Mouse (Mus musculus) brain, embryonic 14.5 days (tissue): ENCODE measurements around the gene Grb2. TPM values are rescaled to one million over a fixed set of nuclear protein-coding genes. Genes with fewer than 3 reads are reported as not detected.

Experiments used
- DNase-seq: peaks from one replicate; pipeline ENCODE4 v3.0.0-alpha.2; 2011; ENCODE audit warnings: low read depth
- CTCF ChIP-seq: fragments of 200-500 bp; IDR thresholded peaks from 2 replicates; pipeline ENCODE4 v1.5.1; 2012; ENCODE audit warnings: inconsistent platforms, mild to moderate bottlenecking, moderate library complexity, borderline replicate concordance; ENCODE audit not compliant: insufficient read depth, insufficient read length; ENCODE audit errors: extremely low read depth
- POLR2A ChIP-seq: fragments of 200-500 bp; IDR thresholded peaks from 2 replicates; pipeline ENCODE4 v1.6.1; 2012; ENCODE audit warnings: mild to moderate bottlenecking, inconsistent platforms, borderline replicate concordance; ENCODE audit not compliant: poor library complexity, insufficient read depth, insufficient read length, severe bottlenecking; ENCODE audit errors: extremely low read depth
- polyA plus RNA-seq: library from polyadenylated mRNA; depleted of rRNA; stranded (reverse); fragments of >200 nt; gene quantifications from 2 replicates; pipeline ENCODE4 v1.2.3, GENCODE M21; 2012

Gene Grb2
- polyA plus RNA-seq, 1 experiment = 127 TPM

DNA sequence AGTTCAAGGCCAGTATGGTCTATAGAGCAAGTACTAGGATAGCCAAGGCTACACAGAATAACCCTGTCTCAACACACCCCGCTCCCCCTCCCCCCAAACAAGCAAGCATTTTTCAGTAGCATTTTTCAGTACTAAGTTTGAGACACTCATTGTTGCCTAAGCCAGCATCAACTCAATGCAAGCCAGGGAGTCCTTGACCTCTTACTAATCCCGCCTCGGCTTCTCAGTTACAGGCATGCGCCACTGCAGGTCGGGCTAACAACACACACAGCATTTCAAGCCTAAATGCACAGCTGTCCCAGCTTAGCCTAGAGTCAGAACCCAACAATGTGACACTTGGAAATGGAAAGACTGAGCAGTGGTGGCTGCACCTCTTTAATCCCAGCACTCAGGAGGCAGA lies 25.1 kb downstream of the Grb2 start:
- TF ChIP-seq POLR2A (no peak), CTCF (no peak)
- no peak for DNase-seq

DNA sequence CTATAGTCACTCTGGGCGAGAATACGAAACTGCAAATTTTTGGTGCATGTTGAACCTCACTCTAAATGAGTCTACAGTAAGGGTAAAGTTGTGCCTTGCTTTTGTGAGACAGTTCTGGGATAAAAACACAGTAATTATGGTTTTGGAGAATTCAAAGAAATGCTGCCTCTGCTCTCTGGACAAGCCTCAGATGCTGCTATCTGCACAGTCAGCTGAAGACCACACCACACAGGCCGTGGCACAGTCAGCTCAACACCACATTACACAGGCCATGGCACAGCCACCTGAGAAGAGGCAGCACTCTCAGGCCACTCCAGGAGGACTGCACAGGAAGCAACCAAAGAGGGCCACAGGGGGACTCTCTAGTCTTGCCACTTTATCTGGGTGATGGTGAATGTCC lies 26.0 kb downstream of the Grb2 start:
- no peak for DNase-seq
- TF ChIP-seq POLR2A (no peak), CTCF (no peak)

DNA sequence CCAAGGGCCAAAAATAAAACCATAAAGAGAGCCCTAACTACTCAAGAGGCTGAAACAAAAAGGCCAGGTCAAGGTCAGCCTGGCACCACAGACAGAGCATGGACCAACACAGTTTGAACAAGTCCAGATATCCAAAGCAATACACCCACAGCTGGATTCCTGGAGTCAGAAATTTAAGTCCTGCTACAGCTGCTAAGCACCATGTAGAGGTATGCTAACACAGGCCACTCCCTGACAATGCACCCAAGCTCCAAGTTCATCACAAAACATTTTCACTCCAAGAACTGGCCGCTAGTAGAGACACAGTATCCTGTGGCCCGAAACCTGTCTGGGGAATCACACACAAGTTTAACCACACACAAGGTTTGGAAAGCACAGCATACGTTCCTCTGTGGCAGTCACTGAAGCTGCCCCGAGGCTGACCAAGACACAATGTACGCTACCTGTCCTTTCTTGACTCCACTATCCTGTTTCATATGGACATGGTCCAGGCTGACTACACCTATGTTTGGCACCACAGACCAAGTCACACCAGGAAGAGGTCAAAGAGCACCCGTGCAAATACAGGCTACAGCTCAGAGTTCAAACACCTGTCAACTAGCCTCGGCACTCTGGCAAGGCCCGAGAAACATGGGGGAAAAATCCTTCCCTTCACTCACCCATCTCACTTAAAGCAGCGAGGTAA lies 28.7 kb downstream of the Grb2 start:
- TF ChIP-seq CTCF (no peak), POLR2A (no peak)
- DNase-seq = no peak

DNA sequence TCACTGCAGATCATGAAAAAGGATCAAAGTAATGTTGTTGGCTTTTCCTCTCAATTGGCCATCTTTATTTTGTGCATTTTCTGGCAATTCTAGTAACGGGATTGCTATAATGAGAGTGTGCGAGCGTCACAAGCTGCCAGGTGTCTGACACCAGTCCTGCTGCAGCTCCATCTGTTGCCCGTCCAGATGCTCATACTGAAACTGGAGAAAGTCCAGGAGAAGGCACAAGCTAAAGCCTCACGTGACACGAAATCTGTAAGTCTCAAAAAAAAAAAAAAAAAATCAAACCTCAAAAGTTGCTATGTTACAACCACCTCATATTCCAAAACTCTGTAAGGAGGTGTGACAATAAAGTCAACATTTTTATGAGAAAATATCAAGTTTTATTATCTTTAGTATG lies 29.5 kb downstream of the Grb2 start:
- TF ChIP-seq CTCF = no peak
- TF ChIP-seq POLR2A = no peak
- peak; percentile 81 for DNase-seq

DNA sequence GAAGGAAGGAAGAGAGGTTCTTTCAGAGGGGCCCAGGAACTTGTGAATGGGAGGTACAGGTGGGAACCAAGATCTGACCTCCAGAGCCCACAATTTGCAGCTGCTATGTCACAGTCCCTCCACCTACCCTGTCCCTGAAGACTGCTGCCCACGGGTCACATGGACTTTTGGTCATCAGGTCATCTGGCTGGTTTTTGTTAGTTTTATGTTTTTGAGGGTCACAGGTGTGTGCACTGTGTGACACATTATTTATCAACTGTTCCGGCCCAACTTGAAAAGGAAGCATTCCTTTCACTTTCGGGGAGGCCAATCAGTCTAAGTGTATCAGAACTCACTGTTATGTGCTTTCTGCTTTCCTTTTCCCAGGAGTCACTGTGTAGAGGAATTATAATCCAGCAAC lies 30.9 kb downstream of the Grb2 start:
- no peak for TF ChIP-seq CTCF
- TF ChIP-seq POLR2A = no peak

DNA sequence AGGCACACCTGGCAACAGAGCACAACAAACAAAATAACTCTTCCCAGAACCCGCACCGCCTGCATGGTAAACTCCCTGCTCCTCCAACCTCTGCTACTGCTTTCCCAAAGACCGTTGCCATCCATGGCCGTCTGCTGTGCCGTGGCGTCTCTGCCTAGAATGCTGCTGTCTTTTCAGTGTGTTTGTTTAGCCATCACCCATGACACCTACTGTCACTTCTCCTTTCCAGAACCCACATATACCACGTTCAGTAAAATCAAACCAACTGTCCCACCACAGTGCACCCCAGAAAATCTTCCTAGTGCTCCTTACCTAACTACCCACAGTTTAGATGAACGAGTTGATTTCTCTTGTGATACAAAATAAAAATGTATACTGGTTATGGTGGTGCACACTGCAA lies 31.7 kb downstream of the Grb2 start:
- no peak for TF ChIP-seq CTCF
- TF ChIP-seq POLR2A = no peak
- no peak for DNase-seq

More for the DNA sequence above, 30.9 kb downstream of the Grb2 start:
- DNase-seq = no peak

DNA sequence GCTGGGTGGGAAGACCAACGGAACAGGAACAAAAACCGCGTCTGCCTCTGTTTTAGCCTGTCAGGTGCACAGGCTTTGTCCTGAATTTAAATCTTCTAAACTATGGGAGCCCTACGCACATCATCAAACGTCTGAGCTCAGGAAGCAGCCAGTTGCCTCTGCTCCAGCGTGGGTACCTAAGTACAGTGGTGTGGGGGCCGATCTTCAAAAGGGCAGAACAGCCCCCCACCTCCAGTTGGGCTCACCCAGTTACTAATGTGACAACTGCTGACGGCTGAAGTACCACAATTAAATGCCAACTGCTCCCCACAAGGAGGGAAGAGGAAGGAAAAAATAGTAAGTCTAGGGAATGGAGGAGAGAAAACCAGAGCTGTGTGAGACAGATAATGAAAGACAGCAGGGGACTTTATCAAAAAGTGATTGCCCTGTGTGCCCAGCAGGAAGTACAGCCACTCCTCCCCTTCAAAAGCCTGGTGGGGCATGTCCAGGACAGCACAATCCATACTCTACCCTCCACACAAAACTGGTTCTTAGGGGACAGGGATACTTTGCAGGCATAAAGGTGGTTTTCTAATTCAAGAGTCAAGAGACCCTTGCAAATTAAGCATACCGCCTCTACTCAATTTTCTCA lies 34.0 kb downstream of the Grb2 start:
- no peak for TF ChIP-seq CTCF
- TF ChIP-seq POLR2A = no peak
- DNase-seq = peak; percentile 31

DNA sequence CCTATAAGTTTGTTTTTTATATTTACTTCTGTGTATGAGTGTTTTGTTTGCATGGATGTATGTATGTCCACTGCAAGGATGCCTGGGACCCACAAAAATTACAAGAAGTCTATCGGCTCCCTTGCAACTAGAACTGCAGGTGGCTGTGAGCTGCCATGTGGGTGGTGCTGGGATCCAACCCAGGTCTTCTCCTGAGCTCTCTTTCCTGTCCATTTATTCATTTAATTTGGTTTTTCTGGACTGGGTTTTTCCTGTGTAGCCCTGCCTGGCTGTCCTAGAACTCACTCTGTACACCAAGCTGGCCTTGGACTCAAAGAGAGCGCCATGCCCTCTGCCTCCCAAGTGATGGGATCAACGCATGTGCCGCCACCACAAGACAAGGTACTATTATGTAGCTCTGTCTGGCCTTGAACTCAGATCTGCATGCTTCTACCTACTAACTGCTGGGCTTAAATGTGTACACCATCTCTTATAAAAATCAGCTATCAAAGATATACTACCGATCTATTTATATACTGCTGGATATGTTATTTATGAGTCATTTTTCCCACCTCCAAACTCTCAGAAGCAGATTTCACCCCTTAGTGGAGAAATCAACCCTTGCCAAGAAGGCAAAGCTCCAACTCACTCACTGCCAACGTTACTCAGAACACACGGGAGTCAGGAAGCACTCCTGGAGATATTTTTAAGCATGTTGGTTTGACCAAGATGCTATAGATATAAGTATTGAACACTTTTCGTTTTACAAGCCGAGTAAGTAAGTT lies 34.7 kb downstream of the Grb2 start:
- no peak for TF ChIP-seq POLR2A
- TF ChIP-seq CTCF = no peak
- DNase-seq = peak; percentile 61

DNA sequence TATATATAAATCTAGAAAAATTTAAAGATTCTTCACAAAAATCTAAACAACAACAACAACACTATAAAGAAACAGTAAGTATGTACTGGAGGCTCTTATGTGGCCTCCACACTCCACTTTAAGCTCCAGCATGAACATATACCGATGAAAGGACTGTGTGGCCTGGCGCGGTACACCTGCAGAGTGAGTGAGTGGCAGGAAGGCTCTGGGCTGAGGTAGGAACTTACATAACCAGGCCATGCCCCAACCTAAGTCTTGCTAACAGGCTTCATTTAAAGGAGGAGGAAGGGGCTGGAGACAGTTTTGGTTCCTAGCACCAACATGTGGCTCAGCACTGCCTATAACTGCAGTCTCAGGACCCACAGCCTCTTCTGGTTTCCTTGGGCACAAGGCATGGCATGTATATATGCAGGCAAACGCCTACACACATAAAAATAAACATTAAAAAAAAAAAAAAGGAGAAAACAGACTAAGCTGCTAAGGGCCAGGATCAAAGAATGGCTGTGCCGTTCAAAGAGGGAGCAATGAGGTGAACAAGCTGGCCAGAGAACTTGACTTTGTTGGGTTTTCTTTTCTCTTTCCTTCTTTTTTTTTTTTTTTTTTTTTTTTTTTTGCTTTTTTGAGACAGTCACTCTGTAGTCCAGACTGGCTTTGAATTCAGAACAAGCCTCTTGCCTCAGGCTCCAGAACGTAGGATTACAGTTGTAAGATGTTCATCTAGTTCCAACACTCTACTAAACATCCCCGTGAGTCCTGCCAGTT lies 36.0 kb downstream of the Grb2 start:
- DNase-seq = no peak
- TF ChIP-seq CTCF (no peak), POLR2A (no peak)

DNA sequence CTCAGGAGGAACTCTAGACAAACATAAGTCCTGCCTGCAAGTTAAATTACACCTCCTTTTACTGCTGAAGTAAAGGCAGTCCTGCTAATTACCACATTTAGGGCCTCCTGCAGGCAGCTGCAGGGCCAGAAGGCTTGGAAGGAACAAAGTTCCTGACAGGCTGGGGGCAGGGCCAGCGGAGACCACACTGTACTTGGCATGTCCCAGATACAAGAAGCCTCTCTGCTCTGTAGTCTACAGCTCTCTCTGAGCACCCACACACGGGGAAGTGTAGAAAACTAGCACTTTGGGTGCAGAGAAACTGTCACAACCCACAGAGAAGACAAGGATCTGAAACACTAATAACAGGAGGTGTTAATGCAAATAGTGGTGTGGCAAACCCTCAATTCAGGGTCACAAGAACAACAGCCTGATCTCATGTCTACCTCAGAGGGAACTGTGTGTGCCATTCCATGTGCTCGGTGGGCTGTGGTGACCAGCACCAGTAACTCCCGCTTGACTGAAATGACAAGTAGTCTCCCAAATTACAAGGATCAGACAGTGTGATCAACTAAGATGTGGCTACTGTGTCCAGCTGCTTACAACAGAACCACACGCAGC lies 37.8 kb downstream of the Grb2 start:
- peak; percentile 67 for DNase-seq
- TF ChIP-seq CTCF = no peak
- TF ChIP-seq POLR2A = no peak

DNA sequence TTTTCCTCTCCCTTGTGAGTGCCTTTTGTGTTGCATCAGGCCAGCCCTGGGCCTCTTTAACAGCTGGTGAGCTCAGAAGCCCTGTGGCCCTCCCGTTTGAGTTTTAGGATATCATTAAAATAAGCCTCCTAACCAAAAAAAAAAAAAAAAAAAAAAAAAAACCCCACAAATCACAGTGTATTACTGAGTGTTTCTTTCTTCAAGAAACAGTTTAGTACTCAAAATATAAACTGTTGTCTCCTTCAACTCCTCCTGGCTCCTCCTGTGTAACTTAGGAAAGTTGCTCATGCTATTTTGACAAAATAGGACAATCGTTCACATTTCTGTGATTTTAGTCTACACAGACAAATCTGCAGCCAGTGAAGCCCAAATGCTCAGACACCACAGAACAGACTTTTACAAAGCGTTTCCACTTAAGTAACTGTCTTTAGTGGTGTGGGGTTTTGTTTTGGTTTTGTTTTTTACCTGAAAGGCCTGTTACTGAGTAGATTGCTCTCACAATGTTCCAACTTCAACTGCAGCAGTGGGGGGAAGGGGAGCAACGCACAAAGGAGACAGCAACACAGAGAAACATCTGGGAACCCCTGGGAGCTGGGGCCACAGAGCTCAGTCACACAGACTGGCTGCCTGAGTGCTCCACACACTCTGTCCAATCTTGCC lies 44.6 kb downstream of the Grb2 start:
- TF ChIP-seq POLR2A = no peak
- no peak for TF ChIP-seq CTCF
- no peak for DNase-seq

DNA sequence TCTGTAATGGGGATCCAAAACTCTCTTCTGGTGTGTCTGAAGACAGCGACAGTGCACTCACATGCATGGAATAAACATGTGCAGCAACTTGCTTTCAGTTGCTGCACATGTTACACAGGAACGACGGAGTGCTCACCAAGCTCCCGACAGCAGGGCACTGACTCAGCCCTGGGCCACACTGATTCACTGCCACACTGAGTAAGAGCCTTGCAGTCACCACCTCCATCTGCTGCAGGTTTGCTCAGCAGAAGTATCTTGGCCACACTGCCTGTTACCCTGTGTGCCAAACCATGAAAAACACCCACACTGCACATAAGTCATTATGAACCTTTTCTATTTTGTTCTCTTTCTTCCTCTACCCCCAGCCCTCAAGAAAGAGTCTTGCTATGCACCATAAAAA lies 48.0 kb downstream of the Grb2 start:
- TF ChIP-seq POLR2A = no peak
- TF ChIP-seq CTCF = no peak
- no peak for DNase-seq
